Mouse (Mus musculus) thymus, adult 2 months (tissue): Measurements from ENCODE around the gene Ap3d1. TPM values are rescaled to one million over a fixed set of nuclear protein-coding genes. Genes with fewer than 3 reads are reported as not detected.

Source experiments
- DNase-seq: peaks from one replicate; pipeline ENCODE4 v3.0.0; 2021
- H3K27ac ChIP-seq: fragments of 200-500 bp; 2 replicates; pipeline ENCODE4 v1.5.1; 2012; ENCODE audit warnings: low read length, control low read depth; ENCODE audit not compliant: control insufficient read depth, insufficient read depth
- H3K27me3 ChIP-seq: fragments of 200-500 bp; 2 replicates; pipeline ENCODE4 v1.6.1; 2012; ENCODE audit warnings: mild to moderate bottlenecking, low read length, moderate library complexity, mixed read lengths; ENCODE audit not compliant: control insufficient read depth, insufficient read depth
- H3K36me3 ChIP-seq: fragments of 200-500 bp; 2 replicates; pipeline ENCODE4 v1.6.1; 2012; ENCODE audit warnings: mild to moderate bottlenecking, low read length, moderate library complexity; ENCODE audit not compliant: control insufficient read depth, insufficient read depth
- H3K4me1 ChIP-seq: fragments of 200-500 bp; replicated peaks from 2 replicates; pipeline ENCODE4 v1.6.1; 2012; ENCODE audit warnings: low read length; ENCODE audit not compliant: control insufficient read depth, insufficient read depth
- H3K4me3 ChIP-seq: fragments of 200-500 bp; 2 replicates; pipeline ENCODE4 v1.5.1; 2012; ENCODE audit warnings: mild to moderate bottlenecking, low read length, control low read depth, moderate library complexity; ENCODE audit not compliant: control insufficient read depth, insufficient read depth
- CTCF ChIP-seq: fragments of 200-500 bp; IDR thresholded peaks from 2 replicates; pipeline ENCODE4 v1.5.1; 2012; ENCODE audit warnings: mild to moderate bottlenecking, control low read depth, low read length, moderate library complexity, borderline replicate concordance; ENCODE audit not compliant: control insufficient read depth, poor library complexity, insufficient read depth; ENCODE audit errors: extremely low read depth
- POLR2A ChIP-seq: fragments of 200-500 bp; IDR thresholded peaks from 2 replicates; pipeline ENCODE4 v1.6.1; 2012; ENCODE audit warnings: mild to moderate bottlenecking, low read length, control low read depth, moderate library complexity; ENCODE audit not compliant: control insufficient read depth, poor library complexity, insufficient read depth; ENCODE audit errors: extremely low read depth
- WGBS: fragments of 180-500 bp; shearing (Covaris S2); methylation state at CpG from one replicate; pipeline ENCODE4 v1.1.7; 2018; 5-methylcytosine and 5-hydroxymethylcytosine counted together
- polyA plus RNA-seq: library from polyadenylated mRNA; depleted of rRNA; stranded (reverse); fragments of >200 nt; gene quantifications from 2 replicates; pipeline ENCODE4 v1.2.3, GENCODE M21; 2012; rRNA removed

Gene Ap3d1
- polyA plus RNA-seq: 182 and 195 TPM in 2 replicates

DNA sequence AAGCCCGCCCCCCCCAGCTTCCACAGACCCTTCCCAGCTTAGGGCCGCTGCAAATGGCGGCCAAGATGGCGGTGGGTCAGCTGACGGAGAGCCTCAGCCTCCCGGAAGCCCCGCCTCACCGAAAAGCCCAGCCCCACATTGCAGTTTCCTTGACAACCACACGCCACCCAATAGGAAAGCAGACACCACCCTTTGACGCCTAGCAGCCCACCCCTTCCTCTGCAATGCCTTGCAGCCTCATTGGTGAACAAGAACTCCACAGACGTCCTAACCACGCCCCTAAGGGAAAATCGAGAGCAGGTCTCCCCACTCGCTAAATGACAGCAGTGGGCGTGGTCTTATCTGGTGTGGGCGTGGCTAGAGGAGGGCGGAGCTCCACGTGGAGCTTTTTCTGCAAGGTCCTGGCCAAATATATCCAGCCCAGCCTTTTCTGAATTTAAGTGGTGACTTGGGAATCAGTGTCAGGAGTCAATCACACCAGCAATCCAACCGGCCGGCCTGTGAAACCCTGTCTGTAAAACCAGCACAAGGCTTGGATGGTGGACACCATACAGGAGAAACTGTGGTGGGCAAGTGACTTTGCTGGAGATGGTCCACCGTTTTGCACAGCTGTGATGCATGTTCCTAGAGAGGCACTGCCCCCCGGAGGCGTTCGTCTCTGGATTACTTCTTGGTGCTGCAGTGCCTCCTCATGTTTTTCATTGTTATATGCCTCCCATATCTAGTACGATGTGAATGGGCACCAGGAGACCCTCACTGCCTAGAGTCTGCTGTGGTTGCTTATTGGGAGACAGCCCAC is at the start of gene Ap3d1:
TSS of gene Ap3d1 (minus strand) at position 85 of the 799 bp plus-strand sequence.
- TF ChIP-seq POLR2A (peak; percentile 51), CTCF (no peak)
- H3K36me3 ChIP-seq: no peaks in the 10 kb centered on the region
- DNase-seq: peak; percentile 96
- H3K27me3 ChIP-seq: no peaks in the 10 kb centered on the region
- 2% methylated on average over 25 of the region's 25 CpGs for WGBS
- H3K4me1 ChIP-seq: peaks cover 23% of the 10 kb centered on the region
- peak within 1 kb of the TSS; percentile 85 for H3K4me3 ChIP-seq
- H3K27ac ChIP-seq: peak within 1 kb of the TSS; percentile 37; the same call in 1 of the 2 replicates

DNA sequence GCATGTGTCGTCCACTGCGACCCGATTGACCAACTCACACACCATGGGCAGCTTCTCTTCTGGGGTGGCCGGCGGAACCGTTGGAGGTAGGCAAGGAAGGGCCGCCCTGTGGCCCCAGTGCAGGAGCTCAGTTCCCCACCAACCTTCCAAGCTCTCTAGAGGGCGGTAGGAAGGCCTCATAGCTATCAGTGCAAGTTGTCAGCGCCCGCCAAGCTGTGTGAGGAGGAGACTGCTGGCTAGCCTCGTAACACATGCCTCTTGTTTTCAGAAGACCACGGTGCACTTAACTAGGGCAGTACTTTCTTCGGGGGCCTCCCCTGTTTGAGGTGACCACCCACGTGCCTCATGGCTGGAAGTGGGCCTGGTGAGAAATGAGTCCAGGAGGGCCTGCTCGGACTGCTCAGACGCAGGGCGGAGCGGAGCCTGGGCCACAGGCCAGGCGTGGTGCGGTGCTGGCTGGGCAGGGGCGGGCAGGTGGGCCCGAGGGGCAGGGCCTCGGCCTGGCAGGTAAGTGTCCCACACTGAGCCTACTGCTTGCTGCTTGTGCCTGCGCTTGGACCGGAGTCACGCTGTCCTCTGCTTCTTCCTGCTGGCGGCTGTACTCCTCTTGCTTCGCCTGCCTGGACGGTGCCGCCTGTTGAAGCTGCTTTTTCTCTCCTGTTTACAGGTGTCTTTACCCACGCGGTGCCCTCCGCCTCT is 49.6 kb upstream of the Ap3d1 start:
- Histone ChIP-seq H3K27me3 (no peaks in the 10 kb centered on the region), H3K4me1 (peaks cover 32% of the 10 kb centered on the region), H3K36me3 (peaks cover 32% of the 10 kb centered on the region), H3K4me3 (peak overlapping the region; percentile 25), H3K27ac (peak overlapping the region; percentile 65)
- DNase-seq: no peak
- no peak for TF ChIP-seq POLR2A
- no peak for TF ChIP-seq CTCF
- WGBS: 53% methylated on average over 33 of the region's 33 CpGs

DNA sequence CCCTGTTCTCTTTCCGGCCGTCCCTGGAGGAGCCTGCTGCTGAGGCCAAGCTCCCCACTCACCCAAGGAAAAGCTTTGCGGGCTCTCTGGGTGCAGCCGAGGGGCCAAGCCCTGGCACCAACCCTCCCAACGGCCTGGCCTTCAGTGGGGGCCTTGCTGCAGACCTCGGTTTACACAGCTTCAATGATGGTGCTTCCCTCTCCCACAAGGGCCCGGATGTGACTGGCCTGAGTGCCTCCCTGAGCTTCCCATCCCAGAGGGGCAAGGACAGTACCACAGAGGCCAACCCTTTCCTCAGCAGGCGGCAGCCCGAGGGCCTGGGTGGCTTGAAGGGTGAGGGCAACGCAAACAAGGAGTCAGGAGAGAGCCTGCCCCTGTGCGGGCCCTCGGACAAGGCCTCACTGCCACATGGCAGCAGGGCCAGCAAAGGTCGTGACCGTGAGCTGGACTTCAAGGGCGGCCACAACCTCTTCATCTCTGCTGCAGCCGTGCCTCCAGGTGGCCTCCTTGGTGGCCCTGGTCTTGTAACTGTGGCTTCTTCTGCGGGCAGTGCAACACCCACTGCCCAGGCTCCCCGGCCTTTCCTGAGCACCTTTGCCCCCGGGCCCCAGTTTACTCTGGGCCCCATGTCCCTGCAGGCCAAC is 48.8 kb upstream of the Ap3d1 start:
- Histone ChIP-seq H3K4me1 (peaks cover 28% of the 10 kb centered on the region), H3K27me3 (no peaks in the 10 kb centered on the region), H3K36me3 (peaks cover 39% of the 10 kb centered on the region), H3K4me3 (no peak overlapping the region), H3K27ac (no peak overlapping the region)
- WGBS: 96% methylated on average over 19 of the region's 19 CpGs
- DNase-seq: no peak
- no peak for TF ChIP-seq POLR2A
- no peak for TF ChIP-seq CTCF

DNA sequence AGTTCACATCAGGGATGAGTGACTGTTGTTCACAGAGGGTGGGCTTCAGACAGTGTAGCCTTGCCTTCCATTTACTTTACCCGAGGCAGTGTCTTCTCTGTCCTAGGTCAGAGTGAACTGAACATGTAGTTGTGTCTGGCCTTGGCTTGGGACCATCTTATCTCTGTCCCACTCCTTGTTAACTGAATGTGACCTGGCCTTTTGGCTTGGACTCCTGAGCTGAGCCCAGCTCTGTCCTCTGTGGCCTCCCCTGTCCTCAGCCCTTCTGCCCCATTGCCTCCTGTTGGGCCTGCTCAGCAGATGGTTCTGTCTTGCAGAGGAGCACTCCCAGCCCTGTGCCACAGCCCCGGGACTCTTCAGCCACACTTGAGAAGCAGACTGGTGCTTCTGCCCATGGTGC is 45.5 kb upstream of the Ap3d1 start:
- Histone ChIP-seq H3K27ac (no peak overlapping the region), H3K4me1 (peaks cover 15% of the 10 kb centered on the region), H3K27me3 (no peaks in the 10 kb centered on the region), H3K4me3 (no peak overlapping the region), H3K36me3 (peaks cover 69% of the 10 kb centered on the region)
- TF ChIP-seq POLR2A: no peak
- TF ChIP-seq CTCF: no peak
- WGBS: 98% methylated on average over 2 of the region's 2 CpGs
- DNase-seq: no peak

DNA sequence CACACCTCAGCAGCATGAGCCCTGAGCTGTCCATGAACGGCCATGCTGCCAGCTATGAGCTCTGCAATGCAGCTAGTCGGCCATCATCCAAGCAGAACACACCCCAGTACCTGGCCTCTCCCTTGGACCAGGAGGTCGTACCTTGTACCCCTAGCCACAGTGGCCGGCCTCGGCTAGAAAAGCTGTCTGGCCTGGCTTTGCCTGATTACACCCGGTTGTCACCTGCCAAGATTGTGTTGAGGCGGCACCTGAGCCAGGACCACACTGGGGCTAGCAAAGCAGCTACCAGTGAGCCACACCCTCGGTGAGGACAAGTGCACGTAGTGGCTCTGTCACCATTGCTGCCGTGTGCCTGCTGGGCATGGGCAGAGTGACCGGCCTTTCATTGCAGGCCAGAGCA is 43.9 kb upstream of the Ap3d1 start:
- peaks cover 69% of the 10 kb centered on the region for H3K36me3 ChIP-seq
- no peaks in the 10 kb centered on the region for H3K4me1 ChIP-seq
- TF ChIP-seq POLR2A (no peak), CTCF (no peak)
- no peaks in the 10 kb centered on the region for H3K27me3 ChIP-seq
- 97% methylated on average over 11 of the region's 11 CpGs for WGBS
- H3K27ac ChIP-seq: no peak overlapping the region
- DNase-seq: no peak
- H3K4me3 ChIP-seq: no peak overlapping the region

DNA sequence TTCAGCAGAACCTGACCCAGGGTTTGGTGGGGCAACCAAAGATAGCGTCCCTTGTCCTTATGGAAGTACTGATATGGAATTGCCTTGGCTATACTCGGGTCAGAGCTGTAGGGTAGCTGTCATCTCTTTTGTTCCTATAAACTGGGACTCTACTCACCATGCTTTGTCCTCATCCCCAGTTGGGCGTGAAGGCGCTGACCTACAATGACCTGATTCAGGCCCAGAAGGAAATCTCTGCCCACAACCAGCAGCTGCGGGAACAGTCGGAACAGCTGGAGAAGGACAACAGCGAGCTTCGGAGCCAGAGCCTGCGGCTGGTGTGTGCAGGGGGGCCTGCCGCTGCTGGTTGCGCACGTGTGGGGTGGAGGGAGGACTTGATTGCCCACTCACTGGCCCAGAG is 42.8 kb upstream of the Ap3d1 start:
- no peak for TF ChIP-seq CTCF
- TF ChIP-seq POLR2A: no peak
- no peak for DNase-seq
- WGBS: 97% methylated on average over 12 of the region's 12 CpGs
- H3K4me1 ChIP-seq: no peaks in the 10 kb centered on the region
- H3K27ac ChIP-seq: no peak overlapping the region
- peaks cover 74% of the 10 kb centered on the region for H3K36me3 ChIP-seq
- no peaks in the 10 kb centered on the region for H3K27me3 ChIP-seq
- H3K4me3 ChIP-seq: no peak overlapping the region
